Mouse (Mus musculus) midbrain, embryonic 12.5 days (tissue): ENCODE measurements around the gene AU018091. TPM values are rescaled to one million over a fixed set of nuclear protein-coding genes. Genes with fewer than 3 reads are reported as not detected.

Experiments
- ATAC-seq: fragments of 200-750 bp; cut with Nextera tagmentation; 2 replicates; pipeline ENCODE4 v1.8.0; 2017; ENCODE audit warnings: low read depth, moderate TSS enrichment, moderate library complexity; ENCODE audit not compliant: low FRiP score
- H3K27ac ChIP-seq: fragments of 300-500 bp; sonication (generic); replicated peaks from 2 replicates; pipeline ENCODE4 v1.5.1; 2016; ENCODE audit warnings: mild to moderate bottlenecking
- H3K27me3 ChIP-seq: fragments of 300-500 bp; sonication (generic); 2 replicates; pipeline ENCODE4 v1.6.1; 2016; ENCODE audit warnings: mild to moderate bottlenecking
- H3K36me3 ChIP-seq: fragments of 300-500 bp; sonication (generic); 2 replicates; pipeline ENCODE4 v1.6.1; 2016
- H3K4me1 ChIP-seq: fragments of 300-500 bp; sonication (generic); 2 replicates; pipeline ENCODE4 v1.6.1; 2016
- H3K4me2 ChIP-seq: fragments of 300-500 bp; sonication (generic); replicated peaks from 2 replicates; pipeline ENCODE4 v1.6.1; 2016; ENCODE audit warnings: mild to moderate bottlenecking, moderate library complexity
- H3K4me3 ChIP-seq: fragments of 300-500 bp; sonication (generic); 2 replicates; pipeline ENCODE4 v1.5.1; 2016; ENCODE audit warnings: mild to moderate bottlenecking
- H3K9ac ChIP-seq: fragments of 300-500 bp; sonication (generic); replicated peaks from 2 replicates; pipeline ENCODE4 v1.6.1; 2016; ENCODE audit warnings: mild to moderate bottlenecking, moderate library complexity
- H3K9me3 ChIP-seq: fragments of 300-500 bp; sonication (generic); 2 replicates; pipeline ENCODE4 v1.6.1; 2016; ENCODE audit warnings: mild to moderate bottlenecking
- WGBS: fragments of 180-500 bp; shearing (Covaris S2); methylation state at CpG from one replicate; pipeline ENCODE4 v1.1.7; 2016; 5-methylcytosine and 5-hydroxymethylcytosine counted together
- polyA plus RNA-seq: library from polyadenylated mRNA; unstranded; fragments of >200 nt; fragmentation: Nextera tagmentation; extraction: Ambion mirVana; gene quantifications from 2 replicates; pipeline ENCODE4 v1.2.1, GENCODE M21; 2016

The AU018091 gene
- 0.14 and 0.17 TPM in 2 replicates for polyA plus RNA-seq

GRCm38 (mm10) chr7:3168925-3169324 lies at the start of gene AU018091:
TSS of gene AU018091 (minus strand) at chr7:3169203.
- no peaks in the 10 kb centered on the region for H3K9me3 ChIP-seq
- no peaks in the 10 kb centered on the region for H3K27me3 ChIP-seq
- H3K27ac ChIP-seq, result no peak within 1 kb of the TSS
- no peak within 1 kb of the TSS for H3K9ac ChIP-seq
- no peaks in the 10 kb centered on the region for H3K4me1 ChIP-seq
- WGBS, result 87% methylated on average over 3 of the region's 3 CpGs
- H3K4me3 ChIP-seq, result no peak within 1 kb of the TSS
- H3K36me3 ChIP-seq, result no peaks in the 10 kb centered on the region
- H3K4me2 ChIP-seq, result no peak within 1 kb of the TSS
- ATAC-seq, result no peak

DNA sequence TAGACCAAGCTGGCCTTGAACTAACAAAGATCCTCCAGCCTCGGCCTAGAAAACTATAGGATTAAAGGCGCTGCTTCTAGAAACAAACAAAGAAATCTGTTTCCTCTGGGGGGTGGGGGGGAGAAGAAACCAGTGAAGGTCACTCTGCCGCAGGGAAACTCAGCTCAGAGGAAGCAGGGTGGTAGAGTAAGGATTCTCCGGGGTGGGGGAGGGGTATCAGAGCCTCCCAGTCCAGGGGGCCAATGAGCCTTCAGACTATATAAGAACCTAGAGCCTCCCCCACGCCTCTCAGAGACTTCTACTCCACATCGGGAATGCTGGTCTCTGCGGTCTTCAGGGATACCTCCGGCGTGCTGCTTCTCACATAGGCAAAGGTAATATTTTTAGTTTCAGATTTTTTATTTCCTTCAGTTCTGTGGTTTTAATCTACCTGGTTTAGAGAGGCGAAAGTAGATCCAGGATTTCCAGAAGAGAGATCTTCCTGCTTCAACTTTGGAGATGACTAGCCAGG lies 48.6 kb upstream of the AU018091 start:
- Histone ChIP-seq H3K4me3 (no peak overlapping the region), H3K27ac (no peak overlapping the region), H3K36me3 (no peaks in the 10 kb centered on the region), H3K9me3 (no peaks in the 10 kb centered on the region), H3K4me2 (no peak overlapping the region), H3K4me1 (0 out of 2 replicates have a peak, but pooled peaks cover 4% of the 10 kb centered on the region), H3K27me3 (peaks cover 28% of the 10 kb centered on the region), H3K9ac (no peak overlapping the region)
- no peak for ATAC-seq
- WGBS, result 22% methylated on average over 10 of the region's 10 CpGs

DNA sequence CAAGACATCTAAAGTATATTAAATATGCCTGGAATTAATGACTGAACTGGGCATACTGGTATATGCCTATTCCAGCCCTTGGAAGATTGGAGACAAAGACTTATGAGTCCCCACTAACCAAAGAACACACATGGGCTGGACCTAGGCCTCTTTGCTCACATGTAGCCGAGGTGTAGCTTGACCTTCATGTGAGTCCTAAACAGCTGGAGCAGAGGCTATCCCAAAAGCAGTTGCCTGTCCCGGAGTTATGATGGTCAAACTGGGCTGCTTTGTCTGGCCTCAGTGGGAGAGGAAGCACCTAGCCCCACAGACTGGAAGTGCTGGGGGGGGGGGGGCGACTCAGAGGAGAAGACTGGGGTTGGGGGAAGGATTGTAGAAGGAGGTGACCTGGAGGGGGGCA lies 47.3 kb upstream of the AU018091 start:
- no peak overlapping the region for H3K4me3 ChIP-seq
- no peaks in the 10 kb centered on the region for H3K36me3 ChIP-seq
- H3K4me2 ChIP-seq, result no peak overlapping the region
- H3K4me1 ChIP-seq, result 0 out of 2 replicates have a peak, but pooled peaks cover 4% of the 10 kb centered on the region
- no peak overlapping the region for H3K27ac ChIP-seq
- no peak for ATAC-seq
- peaks cover 28% of the 10 kb centered on the region for H3K27me3 ChIP-seq
- 59% methylated on average over 3 of the region's 3 CpGs for WGBS
- H3K9ac ChIP-seq, result no peak overlapping the region
- H3K9me3 ChIP-seq, result no peaks in the 10 kb centered on the region

DNA sequence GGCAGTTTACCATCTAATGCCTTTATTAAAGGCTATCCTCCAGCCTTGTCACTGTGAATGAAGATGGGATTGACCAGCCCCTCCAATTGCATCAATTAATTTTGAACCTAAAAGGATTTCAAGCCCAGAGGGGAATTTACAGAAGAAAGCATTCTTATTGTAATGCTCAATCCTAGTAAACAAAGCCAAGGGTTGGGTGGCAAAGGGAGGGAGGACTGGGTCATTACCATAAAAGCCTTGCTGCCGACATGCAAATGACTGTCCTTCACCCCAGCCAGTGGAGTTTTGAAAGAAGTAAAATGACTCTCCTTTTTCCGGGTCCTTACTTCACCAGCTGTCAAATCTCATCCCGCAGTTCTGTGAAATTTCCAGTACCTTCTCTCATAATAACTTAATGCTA lies 44.6 kb upstream of the AU018091 start:
- Histone ChIP-seq H3K4me1 (0 out of 2 replicates have a peak, but pooled peaks cover 4% of the 10 kb centered on the region), H3K4me3 (no peak overlapping the region), H3K36me3 (no peaks in the 10 kb centered on the region), H3K4me2 (no peak overlapping the region), H3K27me3 (peaks cover 12% of the 10 kb centered on the region), H3K27ac (no peak overlapping the region), H3K9me3 (no peaks in the 10 kb centered on the region), H3K9ac (no peak overlapping the region)
- WGBS, result 20% methylated on average over 3 of the region's 3 CpGs
- no peak for ATAC-seq

DNA sequence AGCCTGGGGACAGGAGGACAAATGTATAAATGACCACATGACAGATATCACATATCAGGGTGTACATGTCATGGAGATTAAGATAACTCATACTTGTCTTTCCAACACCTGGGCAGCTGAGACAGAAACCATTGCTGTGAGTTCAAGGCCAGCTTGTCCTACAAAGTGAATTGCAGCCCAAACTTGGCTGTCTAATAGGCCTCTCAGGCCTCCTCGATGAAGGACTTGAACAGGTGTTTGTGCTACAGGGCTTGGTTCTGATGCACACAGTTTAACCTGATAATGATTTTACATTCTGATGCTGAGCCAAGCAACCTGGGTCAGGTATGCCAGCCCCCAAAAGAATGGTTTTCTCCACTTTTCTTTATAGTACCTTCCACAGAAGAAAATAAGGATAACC lies 44.2 kb upstream of the AU018091 start:
- Histone ChIP-seq H3K9me3 (no peaks in the 10 kb centered on the region), H3K4me3 (no peak overlapping the region), H3K9ac (no peak overlapping the region), H3K4me1 (0 out of 2 replicates have a peak, but pooled peaks cover 4% of the 10 kb centered on the region), H3K27ac (no peak overlapping the region), H3K27me3 (peaks cover 8% of the 10 kb centered on the region), H3K4me2 (no peak overlapping the region), H3K36me3 (no peaks in the 10 kb centered on the region)
- no peak for ATAC-seq
- WGBS, result 48% methylated on average over 1 of the region's 1 CpGs

DNA sequence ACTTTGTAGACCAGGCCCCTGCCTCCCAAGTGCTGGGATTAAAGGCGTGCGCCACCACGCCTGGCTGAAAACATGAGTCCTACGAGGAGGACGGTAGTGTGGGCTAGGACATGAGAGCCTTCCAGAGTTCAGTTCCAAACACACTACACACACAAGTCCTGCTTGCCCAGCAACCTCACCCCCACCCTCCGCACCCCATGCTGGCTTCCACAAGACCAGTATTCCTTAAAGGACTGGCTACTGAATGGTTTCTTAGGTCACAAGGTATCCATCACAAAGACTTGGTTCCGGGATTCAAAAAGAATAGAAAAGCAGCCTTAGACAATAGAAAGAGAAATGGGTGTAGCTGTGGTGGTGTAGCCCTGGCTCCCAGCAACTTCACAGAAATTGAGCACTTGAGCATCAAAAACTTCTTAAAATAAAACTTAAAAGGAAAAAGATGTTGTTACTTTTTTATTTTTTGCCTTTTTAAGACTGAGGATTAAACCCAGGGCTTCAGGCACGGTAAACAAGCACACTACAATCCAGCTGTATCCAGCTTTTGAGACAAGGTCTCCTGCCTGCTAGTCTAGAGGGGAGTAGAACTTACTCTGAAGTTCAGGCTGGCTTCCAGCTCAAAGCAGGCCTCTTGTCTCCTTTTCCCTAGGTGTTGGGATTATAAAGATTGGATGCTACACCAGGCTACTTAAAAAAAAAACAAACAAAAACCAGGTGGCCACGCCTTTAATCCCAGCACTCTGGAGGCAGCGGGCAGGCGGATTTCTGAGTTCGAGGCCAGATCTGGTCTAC lies 43.2 kb upstream of the AU018091 start:
- Histone ChIP-seq H3K4me1 (0 out of 2 replicates have a peak, but pooled peaks cover 4% of the 10 kb centered on the region), H3K4me2 (no peak overlapping the region), H3K36me3 (no peaks in the 10 kb centered on the region), H3K4me3 (no peak overlapping the region), H3K9me3 (no peaks in the 10 kb centered on the region), H3K27me3 (no peaks in the 10 kb centered on the region), H3K27ac (no peak overlapping the region), H3K9ac (no peak overlapping the region)
- ATAC-seq, result no peak
- WGBS, result 46% methylated on average over 12 of the region's 12 CpGs

DNA sequence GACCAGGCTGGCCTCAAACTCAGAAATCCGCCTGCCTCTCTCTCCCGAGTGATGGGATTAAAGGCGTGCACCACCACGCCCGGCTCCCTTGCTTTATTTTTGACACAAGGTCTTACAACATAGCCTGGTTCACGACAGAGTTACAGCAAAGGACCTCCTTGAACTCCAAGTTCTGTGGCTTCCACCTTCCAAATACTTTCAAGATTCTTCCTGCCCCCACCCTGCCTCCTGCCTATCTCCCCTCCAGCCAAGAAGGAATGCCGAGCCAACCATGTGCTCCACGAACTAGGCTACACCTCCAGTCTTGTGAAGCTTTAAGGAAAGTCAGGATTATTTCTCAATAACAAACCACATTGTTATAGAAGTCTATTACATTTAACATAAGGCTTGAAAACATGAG lies 42.5 kb upstream of the AU018091 start:
- H3K27ac ChIP-seq, result no peak overlapping the region
- WGBS, result 75% methylated on average over 8 of the region's 8 CpGs
- no peak overlapping the region for H3K4me2 ChIP-seq
- H3K36me3 ChIP-seq, result no peaks in the 10 kb centered on the region
- no peak for ATAC-seq
- H3K4me1 ChIP-seq, result 0 out of 2 replicates have a peak, but pooled peaks cover 4% of the 10 kb centered on the region
- H3K9ac ChIP-seq, result no peak overlapping the region
- H3K4me3 ChIP-seq, result no peak overlapping the region
- no peaks in the 10 kb centered on the region for H3K9me3 ChIP-seq
- no peaks in the 10 kb centered on the region for H3K27me3 ChIP-seq

GRCm38 (mm10) chr7:3210605-3211004 lies 41.6 kb upstream of the AU018091 start:
- Histone ChIP-seq H3K9ac (no peak overlapping the region), H3K27me3 (no peaks in the 10 kb centered on the region), H3K27ac (no peak overlapping the region), H3K4me1 (0 out of 2 replicates have a peak, but pooled peaks cover 4% of the 10 kb centered on the region), H3K4me3 (no peak overlapping the region), H3K36me3 (no peaks in the 10 kb centered on the region), H3K4me2 (no peak overlapping the region), H3K9me3 (no peaks in the 10 kb centered on the region)
- 50% methylated on average over 6 of the region's 6 CpGs for WGBS
- no peak for ATAC-seq

GRCm38 (mm10) chr7:3206520-3206919 lies 37.5 kb upstream of the AU018091 start:
- H3K36me3 ChIP-seq, result no peaks in the 10 kb centered on the region
- ATAC-seq, result no peak
- 6% methylated on average over 4 of the region's 4 CpGs for WGBS
- H3K4me1 ChIP-seq, result no peaks in the 10 kb centered on the region
- no peak overlapping the region for H3K9ac ChIP-seq
- no peak overlapping the region for H3K4me3 ChIP-seq
- no peak overlapping the region for H3K4me2 ChIP-seq
- H3K27me3 ChIP-seq, result no peaks in the 10 kb centered on the region
- H3K9me3 ChIP-seq, result no peaks in the 10 kb centered on the region
- H3K27ac ChIP-seq, result no peak overlapping the region

DNA sequence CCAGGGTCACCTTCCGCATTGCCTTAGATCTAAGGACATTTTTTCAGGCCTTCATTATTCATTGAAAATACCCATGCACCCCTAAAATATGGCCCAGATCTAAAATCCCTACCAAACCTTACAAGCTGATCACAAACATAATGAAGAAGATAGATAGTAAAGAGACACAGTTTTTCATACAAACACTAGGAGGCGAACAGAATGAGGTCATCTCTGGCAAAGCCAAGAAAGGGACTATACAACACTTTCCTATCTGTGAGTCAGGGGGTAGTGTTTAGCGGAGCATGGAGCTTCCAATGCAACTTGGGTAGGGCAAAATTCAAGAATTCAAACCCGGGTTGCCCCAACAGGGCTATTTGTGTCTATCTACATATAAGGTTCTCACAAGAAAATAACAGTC lies 35.6 kb upstream of the AU018091 start:
- Histone ChIP-seq H3K9ac (no peak overlapping the region), H3K4me3 (no peak overlapping the region), H3K4me1 (no peaks in the 10 kb centered on the region), H3K27ac (no peak overlapping the region), H3K4me2 (no peak overlapping the region), H3K36me3 (no peaks in the 10 kb centered on the region), H3K27me3 (no peaks in the 10 kb centered on the region), H3K9me3 (no peaks in the 10 kb centered on the region)
- ATAC-seq, result no peak
- 88% methylated on average over 4 of the region's 4 CpGs for WGBS

GRCm38 (mm10) chr7:3203890-3204289 lies 34.9 kb upstream of the AU018091 start:
- Histone ChIP-seq H3K27me3 (no peaks in the 10 kb centered on the region), H3K27ac (no peak overlapping the region), H3K9me3 (no peaks in the 10 kb centered on the region), H3K36me3 (no peaks in the 10 kb centered on the region), H3K4me1 (no peaks in the 10 kb centered on the region), H3K4me3 (no peak overlapping the region), H3K4me2 (no peak overlapping the region), H3K9ac (no peak overlapping the region)
- no peak for ATAC-seq
- WGBS, result 31% methylated on average over 3 of the region's 3 CpGs

GRCm38 (mm10) chr7:3201134-3201705 lies 32.2 kb upstream of the AU018091 start:
- no peaks in the 10 kb centered on the region for H3K4me1 ChIP-seq
- no peak for ATAC-seq
- no peak overlapping the region for H3K27ac ChIP-seq
- no peak overlapping the region for H3K9ac ChIP-seq
- 42% methylated on average over 12 of the region's 12 CpGs for WGBS
- H3K4me3 ChIP-seq, result no peak overlapping the region
- H3K27me3 ChIP-seq, result no peaks in the 10 kb centered on the region
- no peak overlapping the region for H3K4me2 ChIP-seq
- no peaks in the 10 kb centered on the region for H3K36me3 ChIP-seq
- no peaks in the 10 kb centered on the region for H3K9me3 ChIP-seq
